Mouse (Mus musculus) left cerebral cortex, postnatal 10 days (tissue): Measurements from ENCODE around the gene Scg5. TPM values are rescaled to one million over a fixed set of nuclear protein-coding genes. Genes with fewer than 3 reads are reported as not detected.

Experiments used
- DNase-seq, 2 experiments: peaks; one replicate each; pipeline ENCODE4 v3.0.0; 2021 to 2022; ENCODE audit warnings: low spot score in 2 of 2, mixed read lengths in 1 of 2; ENCODE audit errors: extremely low spot score in 1 of 2
- intact Hi-C: fragments of 180-260 bp; cut with DNase I; formaldehyde crosslinking; loops from one replicate; pipeline ENCODE4 v1.15.1; 2025
- total RNA-seq, 2 experiments: library from RNA; stranded (reverse); gene quantifications; 2 replicates each; pipeline ENCODE4 v1.2.3; 2021

The Scg5 gene
- total RNA-seq, 2 experiments from 2014 or later = 372 to 397 TPM

DNA sequence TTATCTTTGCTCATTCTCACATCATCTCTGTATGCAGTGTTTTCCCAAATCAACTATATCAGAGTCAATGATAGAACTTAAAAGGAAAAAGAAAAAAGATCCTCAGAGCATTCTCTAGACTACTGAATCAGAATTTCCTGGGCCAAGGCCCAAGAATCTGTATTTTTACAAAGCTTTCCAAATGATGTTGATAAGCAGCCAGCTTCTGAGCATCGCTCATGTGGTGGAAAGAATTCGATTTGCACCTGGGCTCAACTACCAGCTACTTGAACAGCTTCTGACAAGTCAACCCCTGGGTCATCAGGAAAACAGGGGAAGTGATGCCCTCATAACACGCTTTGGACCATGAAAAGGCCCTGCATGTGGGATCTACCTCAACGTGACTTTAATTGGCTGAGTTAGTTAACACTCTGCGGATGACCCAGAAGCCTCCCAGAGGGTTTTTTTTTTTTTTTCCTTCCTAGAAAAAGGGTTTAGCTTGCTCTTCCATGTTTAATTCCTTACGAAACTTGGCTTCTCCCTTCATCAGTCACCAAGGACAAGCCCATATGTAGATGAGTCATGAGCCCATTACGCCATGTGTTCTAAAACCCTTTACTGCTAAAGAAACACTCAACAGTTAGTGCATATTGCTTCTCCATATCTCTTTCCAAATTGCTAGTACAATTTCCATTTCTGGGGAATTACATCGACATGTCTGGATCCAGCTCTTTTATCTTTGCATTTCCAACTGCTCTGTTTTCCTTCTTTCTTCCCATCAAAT is 60.2 kb downstream of the Scg5 start:
- intact Hi-C loops = no loop called here
- DNase-seq = no peak

DNA sequence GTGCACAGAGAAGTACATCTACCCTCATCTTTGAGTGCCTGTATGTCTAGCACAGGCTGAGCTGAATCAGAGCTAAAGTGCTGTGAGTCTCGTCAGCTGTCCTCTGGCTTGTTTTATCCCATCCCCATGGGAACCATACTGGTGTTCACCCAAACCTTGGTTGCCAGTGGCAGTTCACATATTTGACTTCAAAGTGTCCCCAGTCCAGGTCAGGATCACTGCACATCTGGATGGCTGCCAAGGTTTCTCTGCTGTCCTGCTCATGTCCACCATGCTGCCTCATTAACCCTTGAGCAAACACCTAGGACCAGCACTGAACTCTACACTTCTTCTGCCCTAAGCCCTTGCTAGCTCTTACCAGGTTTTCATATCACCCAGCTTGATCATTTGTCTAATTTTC is 63.0 kb downstream of the Scg5 start:
- DNase-seq = peak in 1 of 2 experiments; percentile 28
- intact Hi-C loops = no loop called here

DNA sequence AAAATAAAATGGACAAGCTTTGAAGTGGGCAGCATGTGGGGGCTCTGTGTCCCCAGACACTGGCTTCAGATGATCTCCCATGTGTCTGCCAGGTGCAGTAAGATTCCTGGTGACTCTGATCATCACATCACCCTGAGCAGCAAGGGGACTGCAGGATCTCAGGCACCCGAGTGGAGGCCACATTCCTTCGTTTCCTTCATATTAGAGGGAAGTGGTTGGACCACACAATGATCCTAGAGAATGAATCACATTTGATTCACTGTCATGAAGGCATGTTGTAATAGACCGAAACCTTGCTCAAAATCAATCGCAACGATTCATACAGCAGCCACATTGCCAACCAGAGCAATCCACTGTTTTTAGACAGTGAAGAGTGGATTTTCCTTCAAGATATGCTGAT is 64.0 kb downstream of the Scg5 start:
- DNase-seq = no peak
- intact Hi-C loops = no loop called here

DNA sequence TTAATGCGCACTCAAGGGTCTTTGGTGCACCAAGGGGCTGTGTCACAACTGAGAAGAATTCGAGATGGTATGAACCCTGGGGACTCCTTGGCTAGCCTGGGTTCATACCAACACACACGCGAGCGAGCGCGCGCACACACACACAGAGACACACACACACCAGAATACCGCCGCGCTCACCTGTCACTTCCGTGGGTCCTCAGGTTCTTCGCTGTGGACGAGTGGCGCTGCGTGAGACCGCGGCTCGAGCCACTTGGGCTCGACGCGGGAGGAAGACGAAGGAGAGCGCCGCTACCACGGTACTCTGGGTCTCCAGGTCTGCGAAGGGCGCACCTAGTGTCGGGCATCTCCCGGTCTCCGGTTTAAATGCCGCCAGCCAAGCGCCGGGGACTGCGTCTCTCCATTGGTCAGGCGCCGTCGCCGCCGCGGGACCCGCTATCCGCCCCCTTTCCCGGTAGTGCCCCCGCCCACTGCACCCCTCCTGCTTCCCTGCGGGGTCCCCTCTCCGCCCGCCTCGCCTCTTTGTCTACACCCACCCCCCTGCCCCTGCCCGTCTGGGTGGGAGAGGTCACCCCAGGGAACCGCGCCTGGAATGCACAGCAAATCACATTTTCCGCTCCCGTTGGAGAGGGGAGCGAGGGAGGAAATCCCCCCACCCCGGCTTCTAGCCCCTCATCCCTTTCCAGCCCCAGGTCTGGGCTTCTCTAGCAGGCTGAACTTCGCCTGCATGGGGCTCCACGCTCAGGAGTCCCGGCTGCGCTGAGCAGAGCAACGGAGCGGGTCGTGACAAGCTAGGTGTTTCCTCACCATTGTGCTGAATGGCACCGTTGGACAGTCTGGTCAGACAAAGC is 70.4 kb downstream of the Scg5 start, which contains the start of gene Grem1:
Gene Grem1, minus strand, starts transcription at position 336 of the 851 bp plus-strand sequence.
- intact Hi-C loops = loop anchor here (10.0 kb wide), 1 partner anchor 224 kb away; no protein-coding TSS in a partner anchor
- DNase-seq = peak in 1 of 2 experiments; percentile 44

DNA sequence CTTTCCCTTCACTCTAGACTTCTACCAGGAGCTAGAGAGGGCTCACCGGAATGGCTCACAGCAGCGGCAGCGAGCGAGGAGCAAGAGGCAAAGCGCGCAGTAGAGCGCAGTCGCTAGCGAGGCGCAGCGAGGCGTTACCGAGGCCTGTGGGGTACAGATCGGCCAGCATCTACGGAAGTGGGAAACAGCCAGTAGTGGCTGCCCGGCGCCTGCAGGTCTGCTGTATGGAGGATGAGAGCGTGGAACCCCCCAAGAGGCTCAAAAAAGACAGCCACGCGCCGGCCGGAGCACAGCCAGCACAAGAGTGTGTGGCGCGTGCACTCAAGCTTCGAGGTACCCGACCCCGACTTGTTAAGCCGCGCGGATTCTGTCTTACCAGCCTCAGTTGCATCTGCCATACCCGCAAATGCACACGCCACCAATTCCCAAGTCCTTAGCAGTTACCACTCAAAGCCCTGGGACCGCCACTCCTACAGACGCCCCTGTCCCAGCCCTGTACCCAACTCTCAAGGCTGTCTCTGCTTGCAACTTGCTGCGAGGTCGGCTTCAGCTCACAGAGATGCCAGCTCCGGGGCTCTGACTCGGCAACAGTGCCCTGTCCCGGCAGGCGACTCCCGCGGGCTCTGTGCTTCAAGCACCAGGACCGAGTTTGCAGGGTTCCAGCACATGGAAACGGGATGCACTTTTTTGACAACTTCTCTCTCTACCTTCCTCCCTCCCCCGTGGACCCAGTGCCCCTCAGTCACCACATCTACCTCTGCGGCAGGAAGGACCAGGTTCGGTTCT is 71.2 kb downstream of the Scg5 start:
- peak in 1 of 2 experiments; percentile 32 for DNase-seq
- intact Hi-C loops = loop anchor here (10.0 kb wide), 1 partner anchor 223 kb away; no protein-coding TSS in a partner anchor

- DNase-seq = peak in 1 of 2 experiments; percentile 25
These were observed 71.9 kb downstream of the Scg5 start for GRCm38 (mm10) chr2:113756924-113757524.

DNA sequence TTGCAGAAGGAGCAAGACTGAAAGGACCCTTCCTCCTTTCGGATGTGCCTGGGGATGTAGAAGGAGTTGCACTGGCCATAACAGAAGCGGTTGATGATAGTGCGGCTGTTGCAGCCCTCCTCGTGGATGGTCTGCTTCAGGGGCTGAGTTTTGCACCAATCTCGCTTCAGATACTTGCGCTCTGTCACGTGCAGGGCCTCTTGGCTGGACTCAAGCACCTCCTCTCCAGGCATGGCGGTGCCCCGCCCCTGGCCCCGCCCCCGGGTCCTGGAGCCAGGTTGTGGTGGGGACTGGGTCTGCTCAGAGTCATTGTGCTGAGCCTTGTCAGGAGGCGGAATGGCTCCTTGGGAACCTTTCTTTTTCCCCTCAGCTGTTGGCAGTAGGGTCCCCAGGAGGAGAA is 79.2 kb downstream of the Scg5 start:
- DNase-seq = peak in 1 of 2 experiments; percentile 22
- intact Hi-C loops = loop anchor here (10.0 kb wide), 1 partner anchor 215 kb away; no protein-coding TSS in a partner anchor

More at GRCm38 (mm10) chr2:113756924-113757524, 71.9 kb downstream of the Scg5 start:
- intact Hi-C loops = loop anchor here (10.0 kb wide), 1 partner anchor 222 kb away; no protein-coding TSS in a partner anchor

DNA sequence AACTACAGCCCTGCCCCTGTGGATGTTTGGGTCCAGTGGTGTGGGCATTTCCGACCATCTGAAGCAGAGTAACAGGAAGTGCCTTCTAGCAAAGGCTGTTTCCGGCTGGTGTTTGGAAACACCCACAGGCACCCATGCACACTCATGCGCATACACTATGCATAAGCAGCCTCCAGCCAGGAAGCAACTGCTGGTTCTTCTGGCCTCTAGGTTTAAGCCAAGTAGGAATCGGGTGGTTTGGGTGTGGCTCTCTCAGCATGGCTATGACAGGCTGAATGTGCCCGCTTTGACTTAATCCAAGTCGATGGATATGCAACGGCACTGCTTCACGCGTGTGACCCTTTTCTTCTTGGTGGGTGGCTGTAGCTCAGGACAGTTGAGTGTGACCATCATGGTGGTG is 79.6 kb downstream of the Scg5 start:
- DNase-seq = no peak
- intact Hi-C loops = no loop called here

DNA sequence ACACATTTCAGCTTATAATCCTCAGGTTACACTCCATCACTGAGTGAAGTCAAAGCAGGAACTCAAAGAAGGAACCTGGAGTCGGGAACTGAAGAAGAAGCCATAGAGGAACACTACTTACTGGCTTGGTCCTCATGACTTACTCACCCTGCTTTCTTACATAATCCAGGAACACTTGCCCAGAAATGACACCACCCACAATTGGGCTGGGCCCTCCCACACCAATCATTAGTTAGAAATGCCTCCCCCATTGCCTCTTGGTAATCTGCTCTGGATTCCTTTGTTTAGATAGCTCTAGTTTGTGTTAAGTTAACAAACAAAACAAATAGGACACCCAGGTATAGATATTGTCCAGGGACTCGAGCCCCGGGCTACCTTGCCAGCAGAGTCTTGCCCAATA is 100.3 kb downstream of the Scg5 start:
- intact Hi-C loops = no loop called here
- no peak for DNase-seq

Other genes with a start within 250 kb of the Scg5 start
- gene Grem1, start 70.5 kb downstream of the Scg5 start, total RNA-seq = 1 to 10 TPM; 1.5 to 1.9 TPM
- 1 to 10 TPM; 4.7 to 4.8 TPM for gene Arhgap11a, start 19.5 kb upstream of the Scg5 start, total RNA-seq
- 10 to 100 TPM; 25.0 to 25.2 TPM for gene Gjd2, start 184.5 kb upstream of the Scg5 start, total RNA-seq
- not detected for gene Actc1, start 224.4 kb upstream of the Scg5 start, total RNA-seq